Mouse (Mus musculus): ENCODE measurements around the gene Fam117a. TPM values are rescaled to one million over a fixed set of nuclear protein-coding genes. Genes with fewer than 3 reads are reported as not detected.

Gene Fam117a
- polyA plus RNA-seq, 1 experiment from 2014 or later = 3.5 TPM

DNA sequence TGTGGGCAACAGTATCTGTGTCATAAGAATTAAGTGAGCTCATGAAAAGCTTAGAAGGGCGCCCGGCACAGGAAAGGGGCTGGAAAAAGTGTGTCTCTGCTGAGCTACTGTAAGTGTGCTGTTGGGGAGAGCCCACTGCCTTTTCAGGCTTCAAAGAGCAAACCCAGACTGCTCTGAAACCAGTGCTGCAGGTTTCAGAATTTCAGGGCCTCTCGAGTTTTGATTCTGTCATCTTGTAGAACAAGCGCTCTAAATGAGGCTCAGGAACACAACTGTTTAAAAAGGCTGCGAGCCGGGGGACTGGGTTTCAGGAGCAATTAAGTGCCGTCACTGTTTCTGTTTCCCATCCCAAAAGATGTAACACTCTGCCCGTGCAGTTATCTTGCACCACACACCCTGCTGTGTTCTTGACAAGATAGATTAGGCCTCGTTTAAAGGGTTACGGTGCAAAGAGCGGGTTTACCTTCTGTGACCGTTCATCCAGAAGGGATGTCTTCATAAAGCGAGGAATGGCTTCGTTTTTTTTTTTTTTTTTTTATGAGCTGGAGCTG lies 2.7 kb downstream of the Fam117a start:
- no peak overlapping the region for H3K9ac ChIP-seq
- no peaks in the 10 kb centered on the region for H3K36me3 ChIP-seq (replicated peaks; ENCODE audit: control insufficient read depth, insufficient read depth)
- H3K4me1 ChIP-seq (replicated peaks; ENCODE audit: control insufficient read depth, insufficient read depth, low read length) = peaks cover 30% of the 10 kb centered on the region; the same call in 1 of the 2 replicates
- no peaks in the 10 kb centered on the region for H3K9me3 ChIP-seq (ENCODE audit: control insufficient read depth, low read length)
- ATAC-seq (ENCODE audit: low FRiP score) (no peak), DNase-seq (ENCODE audit: low spot score) (no peak)
- H3K4me3 ChIP-seq (replicated peaks; ENCODE audit: low read length) = 0 out of 2 replicates have a peak overlapping the region, but pooled peaks have one; percentile 3
- H3K27me3 ChIP-seq (ENCODE audit: control insufficient read depth, insufficient read depth, low read length) = peaks cover 7% of the 10 kb centered on the region
- peak overlapping the region; percentile 28 for H3K4me2 ChIP-seq (replicated peaks)
- WGBS = 15% methylated on average over 14 of the region's 14 CpGs
- H3K27ac ChIP-seq = 0 out of 2 replicates have a peak overlapping the region, but pooled peaks have one; percentile 32

DNA sequence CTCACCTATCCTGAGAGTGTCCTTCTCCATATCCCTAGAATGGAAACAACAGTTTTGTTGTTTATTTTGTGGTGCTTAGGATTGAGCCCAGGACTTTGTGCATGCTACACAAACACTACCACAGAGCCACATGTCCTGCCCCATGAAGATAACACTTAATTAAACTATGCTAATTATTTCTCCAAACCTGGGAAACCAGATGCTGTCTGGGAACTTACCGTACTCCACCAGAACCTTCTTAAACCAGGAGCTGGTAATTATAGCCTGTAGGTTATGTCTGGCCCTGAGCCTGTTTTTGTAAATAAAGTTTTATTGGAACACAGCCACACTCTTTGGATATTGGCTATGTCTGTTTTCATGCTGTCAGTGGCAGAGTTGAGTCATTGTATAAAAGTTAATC lies 3.4 kb downstream of the Fam117a start:
- DNase-seq (ENCODE audit: low spot score) (no peak), ATAC-seq (ENCODE audit: low FRiP score) (no peak)
- Histone ChIP-seq H3K36me3 (replicated peaks; ENCODE audit: control insufficient read depth, insufficient read depth) (no peaks in the 10 kb centered on the region), H3K27ac (no peak overlapping the region), H3K27me3 (ENCODE audit: control insufficient read depth, insufficient read depth, low read length) (peaks cover 7% of the 10 kb centered on the region; the same call in 1 of the 2 replicates), H3K4me3 (replicated peaks; ENCODE audit: low read length) (no peak overlapping the region), H3K9ac (no peak overlapping the region), H3K9me3 (ENCODE audit: control insufficient read depth, low read length) (no peaks in the 10 kb centered on the region), H3K4me1 (replicated peaks; ENCODE audit: control insufficient read depth, insufficient read depth, low read length) (peaks cover 30% of the 10 kb centered on the region; the same call in 1 of the 2 replicates), H3K4me2 (replicated peaks) (0 out of 2 replicates have a peak overlapping the region, but pooled peaks have one; percentile 28)
- WGBS = 36% methylated on average over 1 of the region's 1 CpGs

DNA sequence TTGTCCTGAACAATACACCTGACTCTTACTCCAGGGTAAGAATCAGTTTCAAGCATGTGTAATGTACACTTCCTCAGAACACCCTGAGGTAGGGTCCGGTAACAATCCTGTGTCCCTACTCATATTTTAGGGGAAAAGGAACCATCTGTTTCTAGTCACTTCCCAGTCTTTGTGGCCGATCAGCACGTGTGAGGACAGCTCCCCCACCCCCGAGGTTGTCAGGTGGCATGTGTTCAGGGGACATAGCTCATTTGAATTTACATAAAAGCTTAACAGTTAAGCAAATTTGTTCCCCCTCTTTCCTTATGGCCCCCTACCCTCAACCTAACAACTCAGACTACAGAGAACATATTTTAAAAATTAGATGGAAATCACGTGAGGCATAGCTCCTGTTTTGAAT lies 3.8 kb downstream of the Fam117a start:
- 43% methylated on average over 5 of the region's 5 CpGs for WGBS
- no peak overlapping the region for H3K27ac ChIP-seq
- no peak overlapping the region for H3K4me2 ChIP-seq (replicated peaks)
- no peak overlapping the region for H3K9ac ChIP-seq
- DNase-seq (ENCODE audit: low spot score) (no peak), ATAC-seq (ENCODE audit: low FRiP score) (no peak)
- H3K4me1 ChIP-seq (replicated peaks; ENCODE audit: control insufficient read depth, insufficient read depth, low read length) = peaks cover 30% of the 10 kb centered on the region; the same call in 1 of the 2 replicates
- no peaks in the 10 kb centered on the region for H3K9me3 ChIP-seq (ENCODE audit: control insufficient read depth, low read length)
- no peak overlapping the region for H3K4me3 ChIP-seq (replicated peaks; ENCODE audit: low read length)
- no peaks in the 10 kb centered on the region for H3K36me3 ChIP-seq (replicated peaks; ENCODE audit: control insufficient read depth, insufficient read depth)
- H3K27me3 ChIP-seq (ENCODE audit: control insufficient read depth, insufficient read depth, low read length) = peaks cover 7% of the 10 kb centered on the region; the same call in 1 of the 2 replicates

DNA sequence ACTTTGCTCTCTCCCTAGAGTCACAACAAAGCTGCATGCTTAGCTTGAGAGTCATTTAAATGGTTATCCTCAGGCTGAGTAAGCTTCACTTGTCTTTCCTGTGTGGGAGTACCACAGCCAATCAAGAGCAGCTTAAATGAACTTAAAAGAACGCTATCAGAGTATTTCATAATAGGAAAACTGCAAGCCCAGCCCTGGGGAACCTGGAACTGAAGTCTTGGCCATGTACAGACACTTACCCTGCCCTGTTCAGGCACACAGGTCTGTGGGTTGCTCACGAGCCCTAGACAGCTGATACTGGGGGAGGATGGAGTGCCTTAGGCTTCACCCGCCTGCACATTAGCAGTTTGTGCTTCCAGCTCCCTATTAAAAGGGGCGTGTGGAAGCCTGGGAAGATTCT lies 6.4 kb downstream of the Fam117a start:
- Histone ChIP-seq H3K27ac (no peak overlapping the region), H3K27me3 (ENCODE audit: control insufficient read depth, insufficient read depth, low read length) (peaks cover 2% of the 10 kb centered on the region; the same call in 1 of the 2 replicates), H3K36me3 (replicated peaks; ENCODE audit: control insufficient read depth, insufficient read depth) (no peaks in the 10 kb centered on the region), H3K9me3 (ENCODE audit: control insufficient read depth, low read length) (no peaks in the 10 kb centered on the region), H3K4me3 (replicated peaks; ENCODE audit: low read length) (no peak overlapping the region), H3K9ac (no peak overlapping the region), H3K4me2 (replicated peaks) (no peak overlapping the region), H3K4me1 (replicated peaks; ENCODE audit: control insufficient read depth, insufficient read depth, low read length) (peaks cover 16% of the 10 kb centered on the region; the same call in 1 of the 2 replicates)
- DNase-seq (ENCODE audit: low spot score) (no peak), ATAC-seq (ENCODE audit: low FRiP score) (no peak)
- WGBS = 77% methylated on average over 4 of the region's 4 CpGs

DNA sequence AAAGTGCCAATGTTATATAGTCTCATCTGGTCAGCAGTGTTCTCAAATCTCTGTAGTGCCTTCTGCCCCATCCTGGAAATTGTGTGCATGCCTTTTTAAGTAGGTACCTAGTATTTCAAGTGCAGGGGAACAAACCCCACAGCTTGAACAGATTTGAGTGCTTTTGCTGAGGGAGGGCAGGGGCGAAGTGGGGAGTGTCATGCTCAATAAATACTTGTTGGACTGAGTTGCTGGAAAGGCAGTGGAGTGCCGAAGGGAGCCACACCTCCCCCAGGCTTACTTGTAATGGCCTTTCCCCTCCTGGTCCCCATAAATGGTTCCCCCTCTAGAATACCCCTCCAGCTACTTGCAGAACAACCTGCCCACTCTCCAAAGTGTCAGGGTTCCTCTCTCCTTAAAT lies 7.4 kb downstream of the Fam117a start:
- Histone ChIP-seq H3K27ac (no peak overlapping the region), H3K4me3 (replicated peaks; ENCODE audit: low read length) (no peak overlapping the region), H3K4me1 (replicated peaks; ENCODE audit: control insufficient read depth, insufficient read depth, low read length) (peaks cover 12% of the 10 kb centered on the region; the same call in 1 of the 2 replicates), H3K36me3 (replicated peaks; ENCODE audit: control insufficient read depth, insufficient read depth) (no peaks in the 10 kb centered on the region), H3K9me3 (ENCODE audit: control insufficient read depth, low read length) (no peaks in the 10 kb centered on the region), H3K9ac (no peak overlapping the region), H3K27me3 (ENCODE audit: control insufficient read depth, insufficient read depth, low read length) (no peaks in the 10 kb centered on the region), H3K4me2 (replicated peaks) (no peak overlapping the region)
- DNase-seq (ENCODE audit: low spot score) (no peak), ATAC-seq (ENCODE audit: low FRiP score) (no peak)
- 80% methylated on average over 2 of the region's 2 CpGs for WGBS

DNA sequence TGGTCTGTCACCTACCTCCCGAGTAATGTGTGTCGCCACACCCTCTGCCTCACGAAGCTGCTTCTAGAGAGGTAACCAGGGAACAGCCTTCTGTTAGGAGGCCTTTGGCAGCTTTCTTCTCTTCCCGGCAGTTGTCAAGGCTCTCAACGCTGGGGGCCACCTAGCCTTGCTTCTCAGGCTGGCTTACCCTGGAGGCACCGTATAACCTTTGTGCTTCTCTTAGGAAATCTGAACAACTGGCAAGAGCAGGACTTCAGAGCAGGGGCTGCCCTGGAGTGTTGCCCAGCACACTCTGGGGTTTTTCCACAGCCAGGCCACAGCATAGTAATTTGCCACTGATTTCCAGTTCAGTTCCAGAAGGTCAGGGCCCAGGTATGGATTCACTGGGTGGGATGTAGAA lies 13.5 kb downstream of the Fam117a start:
- Histone ChIP-seq H3K36me3 (replicated peaks; ENCODE audit: control insufficient read depth, insufficient read depth) (no peaks in the 10 kb centered on the region), H3K27ac (no peak overlapping the region), H3K4me2 (replicated peaks) (no peak overlapping the region), H3K27me3 (ENCODE audit: control insufficient read depth, insufficient read depth, low read length) (no peaks in the 10 kb centered on the region), H3K9me3 (ENCODE audit: control insufficient read depth, low read length) (no peaks in the 10 kb centered on the region), H3K4me1 (replicated peaks; ENCODE audit: control insufficient read depth, insufficient read depth, low read length) (no peaks in the 10 kb centered on the region), H3K9ac (no peak overlapping the region), H3K4me3 (replicated peaks; ENCODE audit: low read length) (no peak overlapping the region)
- WGBS = 67% methylated on average over 6 of the region's 6 CpGs
- ATAC-seq (ENCODE audit: low FRiP score) (no peak), DNase-seq (ENCODE audit: low spot score) (no peak)

DNA sequence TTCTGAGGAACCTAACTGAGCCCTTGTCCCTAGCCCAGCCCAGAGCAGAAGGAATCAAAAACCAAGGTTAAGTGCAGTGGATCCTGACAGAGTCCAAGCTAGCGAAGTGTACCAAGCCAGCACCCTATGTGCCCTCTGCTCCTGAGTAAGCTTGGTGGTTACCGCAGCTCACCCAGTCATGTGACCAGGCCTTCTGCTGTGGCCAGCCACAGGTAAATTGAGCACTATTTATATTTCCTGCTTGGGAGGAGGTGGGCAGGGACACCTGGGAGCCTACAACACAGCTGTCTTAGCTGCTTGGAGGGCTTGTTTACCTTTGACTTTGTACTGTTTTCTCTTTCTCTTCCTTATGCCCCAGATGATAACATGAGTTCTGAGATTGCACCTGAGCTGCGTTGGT lies 14.1 kb downstream of the Fam117a start:
- WGBS = 94% methylated on average over 3 of the region's 3 CpGs
- Histone ChIP-seq H3K27ac (no peak overlapping the region), H3K27me3 (ENCODE audit: control insufficient read depth, insufficient read depth, low read length) (no peaks in the 10 kb centered on the region), H3K4me3 (replicated peaks; ENCODE audit: low read length) (no peak overlapping the region), H3K4me2 (replicated peaks) (no peak overlapping the region), H3K9ac (no peak overlapping the region), H3K4me1 (replicated peaks; ENCODE audit: control insufficient read depth, insufficient read depth, low read length) (no peaks in the 10 kb centered on the region), H3K9me3 (ENCODE audit: control insufficient read depth, low read length) (no peaks in the 10 kb centered on the region), H3K36me3 (replicated peaks; ENCODE audit: control insufficient read depth, insufficient read depth) (no peaks in the 10 kb centered on the region)
- DNase-seq (ENCODE audit: low spot score) (no peak), ATAC-seq (ENCODE audit: low FRiP score) (no peak)

DNA sequence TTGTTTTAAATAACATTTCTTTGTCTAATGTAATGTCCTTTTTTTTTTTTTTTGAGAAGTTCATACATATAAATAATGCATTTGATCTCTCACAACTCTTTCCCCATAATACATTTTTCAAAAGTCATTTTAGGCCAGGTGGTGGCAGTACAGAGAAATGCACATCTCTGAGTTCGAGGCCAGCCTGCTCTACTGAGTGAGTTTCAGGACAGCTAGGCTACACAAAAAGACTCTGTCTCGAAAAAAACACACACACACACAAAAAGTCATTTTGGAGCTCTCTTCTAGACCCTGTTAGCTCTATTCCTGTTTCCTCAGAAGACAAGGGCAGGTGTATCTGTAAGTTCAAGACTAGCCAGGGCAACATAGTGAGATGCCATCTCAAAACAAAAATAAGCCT lies 15.9 kb downstream of the Fam117a start:
- no peaks in the 10 kb centered on the region for H3K27me3 ChIP-seq (ENCODE audit: control insufficient read depth, insufficient read depth, low read length)
- H3K4me1 ChIP-seq (replicated peaks; ENCODE audit: control insufficient read depth, insufficient read depth, low read length) = peaks cover 7% of the 10 kb centered on the region; the same call in 1 of the 2 replicates
- no peaks in the 10 kb centered on the region for H3K9me3 ChIP-seq (ENCODE audit: control insufficient read depth, low read length)
- no peak overlapping the region for H3K9ac ChIP-seq
- DNase-seq (ENCODE audit: low spot score) = no peak
- no peak overlapping the region for H3K4me2 ChIP-seq (replicated peaks)
- no peak for ATAC-seq (ENCODE audit: low FRiP score)
- no peaks in the 10 kb centered on the region for H3K36me3 ChIP-seq (replicated peaks; ENCODE audit: control insufficient read depth, insufficient read depth)
- no peak overlapping the region for H3K27ac ChIP-seq
- 92% methylated on average over 2 of the region's 2 CpGs for WGBS
- H3K4me3 ChIP-seq (replicated peaks; ENCODE audit: low read length) = no peak overlapping the region

DNA sequence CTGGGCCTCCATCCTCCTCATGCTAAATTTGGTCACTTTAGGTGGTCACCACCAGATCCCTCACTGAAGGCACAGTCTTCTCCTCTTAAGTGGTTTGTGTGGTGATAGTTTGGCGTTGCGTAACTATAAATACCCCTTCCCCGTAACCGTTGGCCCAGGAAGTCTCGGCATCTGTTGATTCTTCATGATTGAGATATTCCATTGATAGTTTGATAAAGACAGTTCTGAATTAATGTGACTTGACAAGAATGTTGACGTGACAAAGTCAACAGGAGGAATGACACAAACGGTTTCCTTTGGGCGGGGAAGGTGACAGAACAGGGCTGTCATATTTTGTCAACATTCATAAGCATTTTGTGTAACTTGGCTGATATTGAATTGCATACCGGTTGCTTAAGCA lies 16.4 kb downstream of the Fam117a start:
- no peak overlapping the region for H3K9ac ChIP-seq
- 93% methylated on average over 9 of the region's 9 CpGs for WGBS
- H3K36me3 ChIP-seq (replicated peaks; ENCODE audit: control insufficient read depth, insufficient read depth) = no peaks in the 10 kb centered on the region
- no peaks in the 10 kb centered on the region for H3K27me3 ChIP-seq (ENCODE audit: control insufficient read depth, insufficient read depth, low read length)
- ATAC-seq (ENCODE audit: low FRiP score) (no peak), DNase-seq (ENCODE audit: low spot score) (no peak)
- H3K4me2 ChIP-seq (replicated peaks) = no peak overlapping the region
- no peaks in the 10 kb centered on the region for H3K9me3 ChIP-seq (ENCODE audit: control insufficient read depth, low read length)
- H3K27ac ChIP-seq = no peak overlapping the region
- peaks cover 7% of the 10 kb centered on the region; the same call in 1 of the 2 replicates for H3K4me1 ChIP-seq (replicated peaks; ENCODE audit: control insufficient read depth, insufficient read depth, low read length)
- no peak overlapping the region for H3K4me3 ChIP-seq (replicated peaks; ENCODE audit: low read length)

Data from hindbrain, embryonic 14.5 days (tissue).